Mouse (Mus musculus): ENCODE measurements around the gene Ppp1r21.

Gene Ppp1r21

DNA sequence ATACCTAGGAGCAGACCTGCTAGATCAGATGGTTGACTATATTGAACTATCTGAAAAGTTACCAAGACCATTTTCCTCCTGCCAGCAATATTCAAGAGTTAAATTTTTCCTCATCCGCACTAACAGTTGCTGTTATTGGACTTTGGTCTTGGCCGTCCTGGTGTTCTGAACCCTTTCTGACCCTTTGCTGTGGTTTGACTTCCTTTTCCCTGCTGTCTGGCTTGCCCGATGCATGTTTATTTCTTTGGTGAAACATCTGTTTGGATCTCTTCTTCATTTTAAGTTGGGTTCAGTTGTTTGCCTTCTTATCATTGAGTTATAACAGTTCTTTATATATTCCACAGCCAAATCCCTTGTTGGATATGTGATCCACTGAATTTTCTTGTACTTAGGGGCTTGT, 33.7 kb downstream of the Ppp1r21 start:
- in situ Hi-C loops (cut with MboI; ENCODE audit: unreplicated experiment in 2 of 2): no loop called here

DNA sequence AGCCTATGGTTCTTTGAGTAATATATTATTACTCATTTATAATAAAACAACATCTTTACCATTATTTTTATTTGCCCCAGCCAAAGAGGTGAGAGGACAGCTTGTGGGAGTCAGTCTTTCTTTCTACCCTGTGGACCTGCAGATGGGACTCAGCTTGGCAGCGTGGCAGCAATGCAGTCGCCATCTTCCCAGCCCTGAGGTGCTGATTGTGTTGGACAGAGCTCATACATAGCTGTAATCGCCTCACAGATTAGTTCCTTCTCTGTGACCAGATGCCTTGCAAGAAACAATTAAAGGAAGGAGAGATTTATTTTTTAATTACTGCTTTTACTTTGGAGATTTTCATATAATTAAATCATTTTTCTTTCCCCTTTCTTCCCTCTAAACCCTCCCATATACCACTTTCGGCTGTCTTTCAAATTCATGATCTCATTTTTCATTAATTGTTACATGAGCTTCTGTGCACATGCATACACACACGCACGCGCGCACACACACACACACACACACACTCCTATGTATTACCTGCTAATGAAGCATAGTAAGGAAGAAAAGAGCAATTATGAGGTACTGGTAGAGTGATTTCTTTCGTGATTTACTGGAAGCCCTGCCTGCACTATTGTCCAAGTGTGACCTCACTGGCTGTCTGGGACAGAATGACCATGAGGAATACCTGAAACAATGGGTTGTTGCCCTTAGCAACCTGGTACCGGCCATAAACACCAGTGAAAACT, 40.1 kb downstream of the Ppp1r21 start:
- in situ Hi-C loops (cut with MboI; ENCODE audit: unreplicated experiment in 2 of 2): no loop called here

GRCm38 (mm10) chr17:88570784-88571183, 40.9 kb downstream of the Ppp1r21 start:
- in situ Hi-C loops (cut with MboI; ENCODE audit: unreplicated experiment in 2 of 2): no loop called here

GRCm38 (mm10) chr17:88574811-88575210, 44.9 kb downstream of the Ppp1r21 start:
- in situ Hi-C loops (cut with MboI; ENCODE audit: unreplicated experiment in 2 of 2): no loop called here

DNA sequence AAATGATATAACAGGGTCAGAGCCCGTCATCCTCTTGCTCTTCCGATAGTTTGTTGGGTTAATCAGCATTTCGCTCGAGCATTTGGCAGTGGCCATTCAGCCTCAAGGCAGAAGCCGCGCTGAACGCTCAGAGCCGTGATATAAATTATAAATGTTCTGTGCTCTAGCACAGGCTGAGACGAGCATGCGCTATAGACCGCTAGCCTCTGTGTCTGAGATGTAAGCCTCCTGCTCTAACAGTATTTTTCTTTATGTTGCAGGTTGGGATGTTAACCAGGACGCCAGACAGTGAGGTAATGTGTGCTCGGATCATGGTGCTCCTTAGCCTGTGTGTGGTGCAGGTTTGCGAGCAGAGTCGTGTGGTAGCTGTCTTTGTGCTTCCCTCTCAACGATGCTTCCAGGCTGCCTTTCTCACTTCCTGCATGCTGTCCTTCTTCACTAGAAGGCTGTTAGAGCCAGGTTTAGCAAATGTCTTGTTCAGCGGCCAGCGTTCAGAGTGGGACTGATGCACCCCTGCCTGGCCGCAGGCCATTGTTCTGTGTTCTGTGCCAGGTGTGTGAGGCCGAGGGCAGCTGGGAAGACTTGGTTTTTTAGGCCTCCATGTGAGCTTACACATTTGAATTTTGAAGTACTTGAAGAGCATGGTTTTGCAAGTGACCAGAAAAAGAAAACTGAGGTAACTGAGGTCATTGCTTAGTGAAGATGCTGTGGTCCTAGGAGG, 48.8 kb downstream of the Ppp1r21 start:
- in situ Hi-C loops (cut with MboI; ENCODE audit: unreplicated experiment in 2 of 2): no loop called here

DNA sequence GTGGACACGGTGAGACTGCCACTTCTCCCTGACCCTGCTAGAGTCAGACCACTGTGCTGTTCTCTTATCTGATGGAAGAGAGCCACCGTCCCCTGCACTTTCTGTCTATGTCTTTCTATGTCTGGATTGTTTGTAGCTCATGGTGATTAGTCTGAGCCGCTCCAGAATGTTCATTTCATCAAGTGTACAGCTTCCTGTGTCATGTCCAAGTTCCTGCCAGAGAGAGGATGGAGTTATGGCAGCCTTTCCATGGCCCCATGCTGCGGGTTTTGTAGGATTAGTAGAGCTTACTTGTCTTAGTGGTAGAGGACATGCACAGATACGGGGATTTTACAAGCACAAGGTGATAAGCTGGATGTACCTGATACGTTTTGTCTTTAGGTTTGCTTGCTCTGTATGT, 50.6 kb downstream of the Ppp1r21 start:
- in situ Hi-C loops (cut with MboI; ENCODE audit: unreplicated experiment in 2 of 2): no loop called here

DNA sequence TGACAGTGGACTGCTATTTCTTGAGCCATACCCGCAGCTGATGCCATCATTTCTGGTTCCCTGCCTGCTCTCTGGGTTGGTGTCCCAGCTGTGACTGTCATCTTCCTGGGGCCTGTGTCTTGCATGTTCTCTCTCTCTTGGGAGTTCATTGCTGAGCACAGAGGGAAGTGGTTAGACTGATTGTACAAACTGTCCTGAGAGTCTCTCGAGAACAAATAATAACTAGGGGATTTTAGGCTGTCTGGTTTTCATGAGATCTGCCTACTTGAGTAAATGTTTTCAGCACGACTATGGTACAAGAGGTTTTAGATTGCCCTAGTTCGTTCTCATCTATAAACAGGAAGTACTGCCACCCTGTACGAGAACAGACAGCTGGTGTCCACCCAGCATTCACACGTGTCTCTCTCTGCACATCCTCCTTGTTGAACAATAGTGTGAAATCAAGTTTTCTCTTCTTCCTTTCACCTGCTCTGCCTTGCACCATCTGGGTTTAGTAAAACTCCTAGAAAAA, 51.6 kb downstream of the Ppp1r21 start:
- in situ Hi-C loops (cut with MboI; ENCODE audit: unreplicated experiment in 2 of 2): no loop called here

- in situ Hi-C loops (cut with MboI; ENCODE audit: unreplicated experiment in 2 of 2): no loop called here
These were observed 53.1 kb downstream of the Ppp1r21 start for GRCm38 (mm10) chr17:88582999-88583398.

DNA sequence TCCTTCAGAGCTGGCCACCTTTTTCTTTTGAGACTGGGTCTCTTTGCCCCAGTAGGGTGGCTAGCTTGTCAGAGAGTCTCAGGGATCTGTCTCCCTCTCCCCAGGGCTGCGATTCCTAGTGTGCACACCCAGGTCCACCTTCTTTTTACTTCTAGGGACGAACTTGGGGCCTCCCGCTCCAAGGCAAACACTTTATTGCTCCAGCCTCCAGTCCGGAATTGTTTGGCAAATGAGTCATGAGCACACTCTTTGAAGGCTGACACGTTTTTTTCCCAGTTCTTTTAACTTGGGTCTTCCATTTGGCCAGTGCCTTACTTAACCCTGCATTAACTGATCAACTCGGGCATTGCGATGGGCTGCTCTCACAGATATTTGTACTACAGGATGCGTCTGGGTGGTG, 53.5 kb downstream of the Ppp1r21 start:
- in situ Hi-C loops (cut with MboI; ENCODE audit: unreplicated experiment in 2 of 2): no loop called here

- in situ Hi-C loops (cut with MboI; ENCODE audit: unreplicated experiment in 2 of 2): no loop called here
These were observed 57.5 kb downstream of the Ppp1r21 start for GRCm38 (mm10) chr17:88587371-88587770.

DNA sequence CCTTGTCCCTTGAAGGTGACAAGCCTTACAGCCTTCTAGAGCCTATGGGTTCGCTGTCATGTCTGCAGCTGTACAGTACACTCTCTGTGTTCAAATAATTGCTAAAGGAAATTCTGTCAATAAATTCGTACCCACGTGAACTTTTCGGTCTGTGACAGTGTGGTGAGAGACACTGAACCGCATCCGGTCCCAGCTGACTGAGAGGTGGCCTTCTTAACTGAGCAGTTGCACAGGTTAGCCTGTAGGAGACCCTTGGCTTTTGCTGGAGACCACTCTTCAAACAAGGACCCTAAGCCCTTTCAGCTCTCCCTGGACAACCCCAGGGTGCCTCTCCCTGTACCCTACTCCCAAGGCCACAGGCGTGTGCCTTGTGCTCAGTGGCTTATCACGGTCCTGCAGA, 58.3 kb downstream of the Ppp1r21 start:
- in situ Hi-C loops (cut with MboI; ENCODE audit: unreplicated experiment in 2 of 2): no loop called here

DNA sequence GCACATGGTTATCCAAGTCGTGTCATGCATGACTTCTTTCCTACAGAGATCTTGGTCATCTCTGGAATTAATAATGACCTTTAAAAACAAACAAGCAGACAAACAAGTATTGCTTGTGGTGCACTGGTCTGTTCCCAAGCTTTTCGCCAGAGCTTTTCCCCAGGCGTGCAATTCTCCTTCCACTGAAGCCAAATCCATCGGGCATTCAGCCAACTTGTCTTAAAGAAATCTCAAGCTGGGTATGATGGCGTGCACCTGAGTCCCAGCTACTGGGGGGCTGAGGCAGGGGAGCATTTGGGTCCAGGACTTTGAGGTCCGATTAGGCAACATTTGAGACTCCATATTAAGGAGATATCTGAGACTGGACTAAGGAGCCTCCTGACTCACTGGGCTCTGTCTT, 60.3 kb downstream of the Ppp1r21 start:
- in situ Hi-C loops (cut with MboI; ENCODE audit: unreplicated experiment in 2 of 2): no loop called here

DNA sequence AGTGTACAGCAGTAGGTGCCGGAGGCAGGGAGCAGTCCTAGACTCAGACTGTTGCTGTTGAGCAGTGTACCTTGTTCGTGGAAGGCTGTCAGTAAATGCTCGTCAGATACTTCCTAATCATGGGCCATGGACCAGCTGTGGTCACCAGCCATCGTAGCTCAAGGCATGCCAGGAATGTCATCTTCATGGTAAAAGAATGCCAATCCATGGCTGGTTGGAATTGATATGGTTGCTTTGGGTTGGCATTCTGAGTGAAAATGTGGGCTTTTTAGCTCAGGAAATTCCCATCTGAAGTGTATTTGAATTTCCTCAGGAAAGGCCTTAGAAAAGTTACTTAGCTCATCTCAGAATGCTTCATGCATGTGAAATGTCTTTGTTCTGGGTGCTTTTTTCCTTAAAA, 65.2 kb downstream of the Ppp1r21 start:
- in situ Hi-C loops (cut with MboI; ENCODE audit: unreplicated experiment in 2 of 2): no loop called here

- in situ Hi-C loops (cut with MboI; ENCODE audit: unreplicated experiment in 2 of 2): no loop called here
These were observed 66.2 kb downstream of the Ppp1r21 start for GRCm38 (mm10) chr17:88596068-88596467.

GRCm38 (mm10) chr17:88596544-88597221, 66.8 kb downstream of the Ppp1r21 start:
- in situ Hi-C loops (cut with MboI; ENCODE audit: unreplicated experiment in 2 of 2): no loop called here

- in situ Hi-C loops (cut with MboI; ENCODE audit: unreplicated experiment in 2 of 2): no loop called here
These were observed 67.5 kb downstream of the Ppp1r21 start, which contains the start of gene Ston1 for GRCm38 (mm10) chr17:88597222-88598055. Ston1 (plus strand) TSS chr17:88597684.

- in situ Hi-C loops (cut with MboI; ENCODE audit: unreplicated experiment in 2 of 2): no loop called here
These were observed 68.1 kb downstream of the Ppp1r21 start for GRCm38 (mm10) chr17:88598056-88598420.

DNA sequence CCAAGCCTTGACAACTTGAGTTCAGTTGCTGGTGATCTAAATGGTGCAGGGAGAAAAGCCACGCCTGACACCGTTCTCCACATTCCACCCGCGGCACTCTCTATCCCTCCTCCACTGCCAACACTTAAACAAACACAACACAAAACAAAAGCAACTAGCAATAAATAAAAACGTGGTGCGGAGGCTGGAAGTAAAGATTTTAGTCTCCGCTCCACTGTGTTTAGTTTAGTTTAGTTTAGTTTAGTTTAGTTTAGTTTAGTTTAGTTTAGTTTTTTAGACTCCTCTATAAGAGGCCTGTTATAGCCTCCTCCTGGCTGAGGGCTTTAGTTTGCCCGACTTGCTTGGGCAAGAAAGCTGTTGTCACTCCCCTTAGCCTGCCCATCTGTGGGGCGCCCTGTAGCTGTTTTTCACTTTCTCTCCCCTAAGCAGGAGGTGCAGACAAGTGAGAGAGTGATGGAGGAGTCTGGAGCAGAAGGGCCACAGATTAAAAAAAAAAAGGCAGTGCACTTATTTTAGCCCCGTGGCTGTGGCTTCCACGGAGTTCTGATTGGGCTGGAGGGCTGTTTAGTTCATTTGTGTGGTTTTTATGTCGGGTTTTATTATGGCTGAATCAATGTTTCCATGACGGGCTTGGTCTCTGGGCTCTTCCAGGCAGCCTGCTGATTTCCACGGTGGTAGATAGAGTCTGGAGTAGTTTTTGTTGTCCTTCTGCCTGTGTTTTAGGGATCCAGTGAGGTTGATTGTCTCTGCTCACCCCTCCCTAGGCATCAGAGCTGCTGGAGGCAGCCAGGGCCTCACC, 68.9 kb downstream of the Ppp1r21 start:
- in situ Hi-C loops (cut with MboI; ENCODE audit: unreplicated experiment in 2 of 2): no loop called here

- in situ Hi-C loops (cut with MboI; ENCODE audit: unreplicated experiment in 2 of 2): no loop called here
These were observed 70.6 kb downstream of the Ppp1r21 start for GRCm38 (mm10) chr17:88600492-88601026.

- in situ Hi-C loops (cut with MboI; ENCODE audit: unreplicated experiment in 2 of 2): no loop called here
These were observed 74.0 kb downstream of the Ppp1r21 start for GRCm38 (mm10) chr17:88603943-88604342.
